Mouse (Mus musculus): Measurements from ENCODE around the gene Pdk2.
"Not testable (repeated sequence)": the region's sequence is repeated elsewhere in the genome, so short reads cannot be mapped to it uniquely, and the experiment has no call there.

Pdk2 gene

DNA sequence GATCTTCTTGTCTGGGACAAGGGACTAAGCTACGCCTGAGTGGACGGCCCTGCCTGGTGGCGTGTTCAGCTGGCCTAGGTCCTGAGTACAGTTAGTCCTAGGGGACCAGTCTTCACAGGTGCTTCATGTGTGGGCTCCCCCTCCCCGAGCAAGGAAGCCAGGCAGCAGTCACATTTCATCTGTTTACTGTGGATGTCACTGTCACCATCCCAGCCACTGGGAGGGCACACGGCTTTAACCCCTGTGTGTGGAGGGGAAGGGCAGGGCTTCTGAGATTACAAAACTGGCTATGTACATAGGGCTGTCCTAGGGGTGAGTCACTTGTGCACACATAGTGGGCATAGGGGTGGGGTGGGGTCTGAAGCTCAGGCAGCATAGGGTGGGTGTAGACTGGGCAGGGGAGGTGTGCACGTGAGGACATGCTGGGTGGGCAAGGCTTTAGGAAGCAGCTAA, 15.0 kb downstream of the Pdk2 start:
- no peak for DNase-seq

DNA sequence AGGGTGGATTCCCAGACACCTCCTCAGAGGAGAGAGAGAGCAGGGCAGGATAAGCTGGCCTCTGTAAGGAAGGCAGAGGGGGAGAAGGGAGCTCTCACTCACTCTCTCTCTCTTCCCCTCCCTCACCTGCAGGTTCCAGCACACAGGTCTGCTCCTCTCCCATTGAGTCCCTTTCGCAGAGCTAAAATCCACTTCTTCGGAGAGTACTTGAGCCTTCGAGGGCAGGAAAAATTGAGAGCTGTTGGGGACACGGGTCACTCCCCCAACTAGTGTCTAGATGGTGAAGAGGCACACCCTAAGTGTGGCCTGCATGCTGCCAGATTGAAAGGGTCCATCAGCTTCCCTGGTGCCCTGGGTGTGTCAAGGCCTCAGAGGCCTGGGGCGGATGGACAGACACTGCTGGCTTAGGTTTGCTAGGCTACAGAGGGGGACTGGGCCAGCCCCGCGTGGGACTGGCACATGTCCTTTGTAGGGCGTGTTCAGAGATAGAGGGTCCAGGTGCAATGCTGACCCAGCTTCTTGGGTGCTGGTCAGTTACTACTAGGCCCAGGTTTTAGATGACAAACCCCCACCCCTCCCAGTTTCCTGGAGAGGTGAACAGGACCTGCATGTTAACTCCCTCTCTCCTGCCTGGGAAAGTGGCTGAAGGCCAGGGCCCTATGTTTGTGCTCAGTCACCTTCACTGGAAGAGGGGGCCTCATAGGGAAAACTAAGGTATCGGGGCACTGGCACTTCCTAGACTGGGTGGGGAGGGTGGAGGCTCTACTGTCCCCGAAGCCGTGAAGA, 15.7 kb downstream of the Pdk2 start:
- no peak for DNase-seq

DNA sequence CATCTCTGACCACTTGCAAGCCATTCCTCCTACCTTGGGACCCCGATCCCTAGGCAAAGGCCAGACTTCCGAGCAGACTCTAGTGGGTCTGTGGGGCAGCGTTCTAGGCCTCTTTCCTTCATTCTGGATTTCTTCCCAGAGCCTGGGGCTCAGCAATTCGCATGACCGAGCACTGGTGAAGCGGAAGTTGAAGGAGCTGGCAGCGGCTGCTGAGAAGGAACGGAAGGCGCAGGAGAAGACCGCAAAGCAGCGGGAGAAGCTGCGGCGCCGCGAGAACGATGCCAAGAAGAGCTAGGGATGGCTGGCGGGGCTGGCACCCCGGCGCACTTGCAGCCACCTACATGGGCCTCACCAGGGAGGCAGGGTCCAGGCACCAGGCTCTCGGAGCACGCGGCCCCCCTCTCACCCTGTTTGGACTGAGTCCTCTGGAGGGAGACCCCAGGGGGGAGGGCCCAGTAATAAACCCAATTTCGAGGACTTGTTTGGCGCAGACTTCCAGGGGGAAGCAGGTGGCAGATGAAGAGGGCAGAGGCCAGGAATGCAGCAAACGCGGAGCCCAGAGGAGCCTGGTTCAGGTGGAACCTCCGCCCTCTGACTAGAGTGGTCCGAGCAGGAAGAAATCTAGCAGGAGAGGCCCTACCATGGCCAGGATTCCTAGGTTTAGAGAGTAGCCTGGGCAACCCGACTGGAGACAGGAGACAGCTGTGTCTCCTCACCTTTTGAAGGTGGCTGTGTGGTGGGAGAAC, 16.5 kb downstream of the Pdk2 start:
- DNase-seq = no peak

DNA sequence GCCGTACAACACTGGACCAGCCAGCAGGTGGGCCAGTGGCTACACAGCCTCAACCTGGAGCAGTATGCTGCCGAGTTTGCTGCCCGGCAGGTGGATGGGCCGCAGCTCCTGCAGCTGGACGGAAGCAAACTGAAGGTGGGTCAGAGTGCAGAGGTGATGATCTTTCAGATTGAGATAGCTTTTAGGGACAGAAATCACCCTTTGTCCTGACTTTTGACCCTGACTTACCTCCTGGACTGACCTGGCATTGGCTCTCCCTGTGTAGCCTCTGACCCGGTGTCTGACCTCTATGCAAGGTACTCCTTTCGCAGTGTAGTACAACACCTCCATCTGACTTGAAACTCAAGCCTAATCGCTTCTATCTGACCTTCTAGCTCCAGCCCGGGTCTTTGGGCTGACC, 17.7 kb downstream of the Pdk2 start:
- DNase-seq = no peak

DNA sequence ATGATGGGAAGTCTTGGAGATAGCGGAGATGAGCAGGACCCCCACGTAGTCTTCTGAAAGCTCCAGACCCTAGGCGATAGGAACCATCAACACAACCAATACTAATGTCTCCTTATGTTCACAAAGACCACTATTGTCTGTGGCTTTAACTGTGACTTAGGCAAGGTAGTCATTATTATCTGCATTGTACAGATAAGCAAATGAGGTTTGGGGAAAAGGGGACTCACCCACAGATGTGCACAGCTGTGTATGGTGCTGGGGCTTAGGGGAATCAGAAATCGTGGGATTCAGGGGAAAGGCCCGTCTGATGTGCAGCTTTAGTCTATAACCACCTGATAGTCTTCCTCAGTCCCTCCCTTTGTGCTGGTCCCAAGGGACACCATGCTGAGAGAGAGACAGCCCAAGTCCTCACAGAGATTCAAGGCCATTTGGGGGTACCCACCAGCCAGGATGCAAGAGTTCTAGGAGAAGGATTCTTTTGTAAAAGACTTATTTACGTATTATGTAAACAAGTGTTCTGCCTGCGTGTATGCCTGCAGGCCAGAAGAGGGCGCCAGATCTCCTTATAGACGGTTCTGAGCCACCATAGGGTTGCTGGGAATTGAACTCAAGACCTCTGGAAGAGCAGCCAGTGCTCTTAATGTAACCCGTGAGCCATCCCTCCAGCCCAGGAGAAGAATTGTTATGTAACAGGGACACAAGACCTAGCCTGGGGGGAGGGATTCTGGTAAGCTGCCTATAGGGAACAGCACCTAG, 18.7 kb downstream of the Pdk2 start:
- no peak for DNase-seq

DNA sequence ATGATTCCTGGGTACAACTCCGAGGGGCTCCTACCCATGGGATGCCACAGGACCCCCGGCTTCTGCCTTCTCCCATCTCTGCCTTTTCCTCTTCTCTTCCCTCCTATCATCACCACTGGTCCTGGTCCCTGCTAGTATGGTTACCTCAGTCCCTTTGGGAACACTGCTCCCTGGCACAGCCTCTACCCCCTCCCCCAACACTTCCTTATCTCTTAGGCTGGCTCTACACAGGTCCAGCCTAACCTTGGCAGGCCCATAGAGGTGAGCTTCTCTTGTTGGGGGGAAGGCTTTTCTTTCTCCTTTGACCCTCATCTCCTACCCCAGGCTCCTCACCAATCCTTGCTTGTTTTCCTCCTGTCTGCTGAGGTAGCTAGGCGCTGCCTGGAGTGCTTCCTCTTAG, 25.7 kb downstream of the Pdk2 start:
- DNase-seq = no peak

DNA sequence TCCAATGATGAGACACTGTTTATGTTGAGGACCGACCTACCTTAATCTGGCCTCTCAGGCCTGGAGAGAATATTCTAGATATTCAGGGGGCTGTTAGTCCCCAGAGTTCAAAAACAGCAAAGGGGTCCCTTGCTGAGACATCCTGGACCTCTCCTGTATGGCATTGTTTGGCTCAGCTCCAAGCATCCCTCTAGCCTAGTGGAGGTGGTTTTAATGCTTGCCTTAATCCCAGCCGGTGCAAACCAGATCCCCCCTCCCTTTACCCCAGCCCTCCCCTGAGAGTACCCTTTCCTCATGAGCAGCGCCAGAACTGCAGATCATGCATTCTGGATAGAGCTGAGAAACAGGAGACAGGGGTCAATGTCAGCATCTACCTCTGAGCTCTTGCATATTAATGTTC, 28.7 kb downstream of the Pdk2 start:
- no peak for DNase-seq

DNA sequence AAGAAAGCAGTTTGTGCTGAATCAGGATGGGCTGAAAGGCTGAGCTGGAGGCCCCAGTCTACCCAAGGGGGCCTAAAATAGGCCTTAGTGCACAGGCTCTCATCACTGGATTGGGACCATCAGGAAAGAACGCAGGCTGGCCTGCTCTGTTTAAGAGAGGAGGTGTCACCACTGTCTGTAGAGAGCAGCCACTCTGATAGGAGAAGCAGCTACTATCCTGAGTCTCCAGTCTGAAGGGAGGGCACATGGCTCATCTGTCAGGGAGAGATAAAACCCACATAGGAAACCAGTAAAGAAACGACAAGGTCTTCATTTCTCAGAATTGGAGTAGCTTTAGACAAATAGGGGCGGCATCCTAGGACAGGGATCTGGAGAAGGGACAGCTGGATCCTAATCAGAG, 29.1 kb downstream of the Pdk2 start:
- DNase-seq = no peak

DNA sequence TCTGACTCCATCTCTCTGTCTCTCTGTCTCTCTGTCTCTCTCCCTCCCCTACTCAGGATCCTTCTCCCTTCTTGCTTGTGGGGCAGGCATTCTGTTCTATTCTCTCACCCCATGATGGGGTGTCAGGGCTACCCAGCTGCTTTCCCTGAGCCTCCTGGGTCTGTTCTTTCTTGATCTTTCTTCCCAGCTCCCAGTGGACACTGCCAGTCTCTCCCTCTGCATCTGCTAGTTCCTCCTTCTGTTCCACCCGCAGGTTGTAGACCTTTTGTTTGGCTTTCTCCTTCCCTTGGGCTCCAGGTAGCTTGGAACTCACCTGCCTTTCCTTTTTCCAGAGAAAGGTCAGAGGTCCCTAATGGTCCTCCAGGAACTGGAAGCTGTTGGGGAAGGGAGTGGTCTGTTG, 29.7 kb downstream of the Pdk2 start:
- no peak for DNase-seq

DNA sequence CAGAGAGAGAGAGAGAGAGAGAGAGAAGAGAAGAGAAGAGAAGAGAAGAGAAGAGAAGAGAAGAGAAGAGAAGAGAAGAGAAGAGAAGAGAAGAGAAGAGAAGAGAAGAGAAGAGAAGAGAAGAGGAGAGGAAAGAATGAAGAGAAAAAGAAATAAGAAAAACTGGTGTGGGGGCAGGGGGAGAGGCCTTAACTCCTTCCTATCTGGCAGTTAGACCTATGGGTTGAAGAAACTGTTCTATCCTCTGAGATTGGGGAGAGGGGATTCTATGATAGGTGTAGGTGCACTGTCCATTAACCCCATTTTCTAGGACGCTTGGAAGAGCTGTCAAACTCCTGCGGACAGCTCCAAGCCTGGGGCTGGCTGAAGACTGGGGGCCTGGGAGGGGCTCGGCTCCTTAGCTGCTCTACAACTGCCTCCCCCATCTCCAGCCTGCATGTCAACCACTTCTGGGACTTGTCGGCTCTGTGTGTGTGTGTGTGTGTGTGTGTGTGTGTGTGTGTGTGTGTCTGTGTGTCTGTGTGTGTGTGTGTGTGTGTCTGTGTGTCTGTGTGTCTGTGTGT, 30.2 kb downstream of the Pdk2 start:
- DNase-seq = not testable (repeated sequence)

DNA sequence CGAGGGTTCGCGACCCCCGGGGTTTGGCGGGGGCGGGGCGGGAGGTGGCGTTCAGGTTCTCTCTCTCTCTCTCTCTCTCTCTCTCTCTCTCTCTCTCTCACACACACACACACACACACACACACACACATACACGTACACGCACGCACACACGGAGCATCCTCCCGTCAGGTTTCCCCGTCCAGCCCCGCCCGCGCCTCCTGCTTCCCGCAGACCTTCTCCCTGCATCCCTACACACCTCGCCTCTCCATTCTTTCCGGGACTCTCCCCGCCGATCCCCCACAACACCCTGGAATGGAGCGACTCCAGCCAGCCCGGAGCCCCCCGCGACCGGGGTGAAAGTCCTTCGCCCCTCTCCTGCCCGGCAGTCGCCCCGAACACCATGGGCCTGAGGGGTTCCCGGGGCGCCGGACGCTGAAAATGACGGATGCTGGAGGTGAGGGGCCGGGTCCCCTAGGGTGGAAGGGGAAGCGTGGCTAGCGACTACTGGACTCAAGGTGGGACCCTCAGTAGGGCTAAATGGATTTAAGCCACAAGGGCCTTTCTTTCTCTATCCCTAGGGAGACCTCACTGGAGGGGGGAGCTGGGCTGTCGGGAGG, 30.9 kb downstream of the Pdk2 start:
- DNase-seq = peak; percentile 73

DNA sequence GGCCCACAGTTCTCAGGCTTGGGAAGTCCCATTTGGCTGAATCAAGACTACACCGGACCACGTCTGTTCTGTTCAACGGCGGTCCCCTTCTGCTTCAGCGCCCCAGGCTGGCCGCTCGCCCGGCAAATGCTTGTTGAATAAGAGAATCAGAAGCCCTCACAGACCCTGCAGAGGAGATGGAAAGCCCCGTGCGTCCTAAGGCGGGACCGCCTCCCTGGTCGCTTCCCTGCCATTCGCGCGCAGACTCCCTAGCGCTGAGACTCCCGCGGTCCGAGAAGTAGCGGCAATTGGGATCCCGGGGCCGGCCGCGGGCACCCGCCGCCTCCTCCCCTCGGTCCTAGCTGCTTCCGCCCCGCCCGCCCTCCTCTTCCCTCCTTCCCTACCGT, 31.5 kb downstream of the Pdk2 start, which contains the start of gene Samd14:
TSS of gene Samd14 (plus strand) at position 251 of the 386 bp plus-strand sequence.
- DNase-seq = peak; percentile 85

DNA sequence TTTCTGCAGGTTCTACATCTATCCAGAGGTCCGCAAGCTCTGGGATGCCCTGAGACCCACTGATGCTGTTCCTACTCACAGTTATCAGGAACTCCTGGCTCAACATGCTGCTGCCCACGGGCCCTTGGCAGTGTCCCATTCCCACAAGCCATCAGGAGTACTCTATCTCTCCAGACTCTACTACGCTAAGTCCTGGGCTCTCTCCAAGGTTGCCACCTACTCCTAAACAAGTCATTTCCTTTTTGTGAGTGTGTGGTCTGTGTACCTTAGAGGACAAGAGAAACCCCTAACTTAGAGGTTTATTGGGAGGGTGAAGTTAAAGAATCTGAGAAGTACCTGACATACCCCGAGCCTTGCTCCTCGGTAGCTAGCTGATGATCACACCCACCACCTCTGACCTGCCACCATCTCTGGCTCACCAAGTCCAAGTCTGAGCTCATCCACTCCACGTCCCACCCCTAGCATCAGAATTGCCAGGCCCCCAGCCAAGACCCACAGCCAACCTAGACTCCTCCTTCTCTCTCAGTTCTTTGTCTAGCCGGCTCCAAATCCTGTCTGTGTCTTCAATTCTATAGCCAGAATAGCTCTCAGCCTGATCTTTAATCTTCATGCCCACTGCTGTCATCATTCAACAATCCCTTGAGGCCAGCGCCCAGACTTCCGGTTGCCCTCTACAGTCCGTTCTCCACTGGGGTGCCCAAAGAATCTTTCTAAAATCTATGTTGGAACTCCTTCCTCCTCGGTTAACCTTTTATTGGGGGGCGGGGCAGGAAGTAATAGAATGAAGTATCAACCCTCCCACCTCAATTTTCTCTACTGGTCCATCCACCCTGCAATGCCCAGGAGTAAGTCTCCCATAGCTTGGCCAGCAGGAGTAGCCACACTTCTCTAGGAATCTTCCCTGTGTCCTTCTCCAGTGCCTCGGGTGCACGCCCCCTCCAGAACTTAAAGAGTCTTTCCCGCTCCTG, 32.2 kb downstream of the Pdk2 start:
- DNase-seq = no peak

DNA sequence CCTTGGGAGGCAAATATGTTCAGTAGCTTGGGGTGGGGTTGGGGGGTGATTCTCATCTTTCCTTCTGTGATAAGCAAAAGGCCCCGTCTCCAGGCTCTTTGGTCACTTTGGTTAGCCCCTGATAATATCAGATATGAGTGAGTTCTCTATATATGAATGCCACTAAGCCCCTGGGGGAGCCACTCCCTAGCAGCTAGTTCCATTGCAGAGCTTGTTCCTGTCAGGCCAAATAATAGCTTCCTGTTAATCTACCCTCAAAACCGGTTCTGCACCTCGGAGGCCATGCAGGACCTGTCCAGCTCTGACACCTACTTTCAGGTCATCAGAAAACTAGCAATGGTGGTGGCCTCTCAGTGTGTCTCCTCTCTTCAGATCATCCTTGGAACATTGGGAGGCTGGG, 33.7 kb downstream of the Pdk2 start:
- no peak for DNase-seq

DNA sequence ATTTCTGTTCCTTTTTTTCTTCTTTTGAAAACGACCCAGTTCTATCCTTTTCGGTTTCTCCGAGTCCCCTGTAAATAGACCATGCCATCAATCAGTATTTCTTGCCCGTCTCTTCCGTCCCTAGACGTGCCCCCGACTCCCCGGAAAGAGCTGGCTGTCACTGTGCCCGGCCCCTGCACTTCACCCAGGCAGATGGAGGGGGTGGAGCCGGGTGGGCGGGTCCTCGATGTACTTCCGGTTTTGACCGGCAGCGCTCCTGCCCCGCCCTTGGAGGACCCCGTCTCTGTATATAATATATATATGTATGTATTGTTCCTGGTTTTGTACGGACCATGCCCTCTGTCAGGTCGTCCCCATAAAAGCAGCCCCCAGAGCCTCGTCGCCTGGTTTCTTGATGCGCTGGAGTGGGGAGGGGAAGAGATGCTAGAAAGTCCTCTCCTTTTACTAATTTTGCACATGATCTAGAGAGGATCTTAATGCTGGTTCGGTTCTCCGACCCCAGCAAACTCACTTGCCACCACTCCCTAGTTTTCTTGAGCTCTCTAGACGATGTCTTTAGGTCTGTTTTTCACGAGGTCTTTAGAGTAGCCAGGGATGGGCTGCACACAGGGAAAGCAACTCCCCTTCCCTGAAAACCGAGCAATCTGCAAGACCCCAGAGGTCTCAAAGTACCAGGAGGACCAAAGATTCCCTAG, 34.5 kb downstream of the Pdk2 start:
- DNase-seq = peak; percentile 83

DNA sequence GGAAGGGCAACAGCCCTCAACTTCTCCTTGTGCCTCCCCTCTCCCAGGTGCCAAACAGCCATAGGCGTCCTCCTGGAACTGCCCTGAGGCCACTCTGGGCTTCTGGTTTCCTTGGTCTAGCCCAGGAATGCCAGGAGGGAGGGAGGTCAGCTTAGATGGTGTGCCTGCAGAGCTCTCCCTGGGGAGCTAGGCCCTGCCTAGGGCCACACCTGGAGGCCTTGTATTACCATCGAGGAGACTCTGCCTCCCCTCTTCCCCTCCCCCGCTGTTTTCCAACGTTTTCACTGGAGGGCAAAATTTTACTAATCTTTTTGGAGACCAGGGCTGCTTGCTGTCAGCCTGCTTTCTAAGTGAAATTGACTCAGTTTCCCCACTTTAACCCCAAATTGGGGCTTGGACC, 35.1 kb downstream of the Pdk2 start:
- DNase-seq = no peak

DNA sequence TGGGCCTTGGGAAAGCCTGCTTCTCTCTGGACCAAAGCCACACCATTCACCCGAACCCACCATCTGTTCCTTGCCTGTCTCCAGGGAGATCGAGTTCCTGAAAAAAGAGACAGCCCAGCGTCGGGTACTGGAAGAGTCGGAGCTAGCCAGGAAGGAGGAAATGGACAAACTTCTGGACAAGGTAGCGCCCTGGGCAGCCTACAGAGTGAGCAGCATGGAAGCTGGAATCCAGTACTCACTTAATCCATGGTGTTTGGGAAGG, 36.3 kb downstream of the Pdk2 start:
- no peak for DNase-seq

DNA sequence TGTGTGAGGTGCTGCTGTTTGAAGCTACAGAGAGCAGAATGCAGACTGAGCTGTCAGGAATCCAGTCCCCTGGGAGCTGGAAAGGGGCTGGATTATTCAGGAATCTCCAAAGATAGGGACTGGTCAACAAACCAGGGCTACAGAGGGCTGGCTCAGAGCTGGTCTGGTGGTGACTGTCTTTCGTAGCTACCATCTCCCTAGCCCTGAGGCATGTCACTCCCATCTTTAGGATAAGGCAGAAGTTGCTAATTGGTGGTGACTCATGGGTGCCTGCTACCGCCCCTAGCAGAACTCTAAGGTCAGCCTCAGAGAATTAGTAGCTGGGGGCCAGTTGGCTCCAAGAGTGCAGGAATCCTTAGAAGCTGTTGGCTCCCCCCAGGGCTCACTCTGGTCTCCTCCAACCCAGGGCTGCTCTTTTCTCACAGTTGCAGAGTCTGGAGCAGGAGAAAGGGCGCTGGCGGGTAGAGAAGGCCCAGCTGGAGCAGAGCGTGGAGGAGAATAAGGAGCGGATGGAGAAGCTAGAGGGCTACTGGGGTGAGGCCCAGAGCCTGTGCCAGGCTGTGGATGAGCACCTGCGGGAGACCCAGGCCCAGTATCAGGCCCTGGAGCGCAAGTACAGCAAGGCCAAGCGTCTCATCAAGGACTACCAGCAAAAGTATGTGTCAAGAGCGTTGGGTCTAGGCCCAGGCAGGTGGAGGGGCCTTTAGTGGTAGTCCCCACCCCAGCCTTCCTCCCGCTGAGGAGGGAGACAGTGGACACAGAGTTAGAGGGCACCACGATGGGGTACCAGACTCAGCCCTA, 36.8 kb downstream of the Pdk2 start:
- DNase-seq = no peak

DNA sequence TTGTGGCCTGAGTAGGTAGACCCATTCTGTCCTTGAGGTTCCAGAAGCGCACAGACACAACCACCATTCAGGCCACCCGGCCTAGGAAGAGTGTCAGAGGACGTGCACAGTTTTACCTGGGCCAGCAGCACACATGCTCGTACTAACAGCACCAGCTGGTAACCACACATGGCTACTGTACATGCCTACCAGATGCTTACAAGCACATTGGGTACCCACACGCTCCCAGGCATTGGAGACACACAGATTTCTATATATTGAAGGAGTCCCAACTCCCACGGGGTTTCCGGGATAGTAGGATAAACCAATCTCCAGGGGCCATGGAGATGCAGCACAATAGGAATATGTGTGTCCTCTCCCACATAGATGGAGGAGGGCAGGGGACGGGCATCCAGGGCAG, 38.4 kb downstream of the Pdk2 start:
- DNase-seq = no peak

DNA sequence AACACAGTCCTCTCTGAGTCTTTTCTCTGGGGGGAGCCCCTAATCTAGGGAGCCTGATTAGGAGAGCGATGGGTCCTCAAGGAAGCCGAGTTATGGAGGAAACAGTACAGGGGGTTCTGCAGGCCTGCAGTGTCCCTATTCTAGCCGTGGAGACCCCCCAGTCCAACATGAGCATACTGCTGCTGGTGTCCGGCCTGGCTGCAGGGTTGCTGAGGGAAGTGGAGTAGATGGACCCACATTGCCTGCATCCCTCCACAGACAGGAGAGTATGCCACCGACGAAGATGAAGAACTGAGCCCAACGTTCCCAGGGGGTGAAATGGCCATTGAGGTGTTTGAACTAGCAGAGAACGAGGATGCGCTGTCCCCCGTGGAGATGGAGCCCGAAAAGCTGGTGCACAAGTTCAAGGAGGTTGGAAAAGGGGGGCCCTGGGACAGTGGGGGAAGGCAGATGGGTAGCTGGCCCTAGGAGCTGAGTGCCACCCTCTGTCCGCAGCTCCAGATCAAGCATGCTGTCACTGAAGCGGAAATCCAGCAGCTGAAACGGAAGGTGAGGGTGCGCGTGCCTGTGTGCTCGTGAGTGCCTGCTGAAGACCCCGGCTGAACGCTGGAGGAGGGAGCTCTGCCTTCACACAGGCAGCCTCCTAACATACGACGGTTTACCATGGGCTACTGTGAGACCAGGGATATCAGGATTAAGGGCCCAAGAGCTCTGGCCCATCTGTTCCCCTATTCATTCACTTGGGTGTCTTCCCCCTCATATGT, 39.4 kb downstream of the Pdk2 start:
- no peak for DNase-seq

All from right cerebral cortex, postnatal 4 days (tissue).